Mouse (Mus musculus): Measurements from ENCODE around the gene Lrrk1.

- no peak for TF ChIP-seq CTCF (IDR thresholded peaks at IDR 0.05; ENCODE audit: insufficient read depth, low read length)
- TF ChIP-seq POLR2A (IDR thresholded peaks at IDR 0.05; ENCODE audit: borderline replicate concordance, extremely low read depth, low read depth, low read length): no peak
These were observed 38.5 kb downstream of the Lrrk1 start for GRCm38 (mm10) chr7:66349670-66350069.
